Mouse (Mus musculus) spleen, postnatal 10 days (tissue): ENCODE results near the gene Capn13.

Experiments
- DNase-seq, 2 experiments: peaks; one replicate each; pipeline ENCODE4 v3.0.0; 2021 to 2022; ENCODE audit warnings: low spot score in 2 of 2

The Capn13 gene

DNA sequence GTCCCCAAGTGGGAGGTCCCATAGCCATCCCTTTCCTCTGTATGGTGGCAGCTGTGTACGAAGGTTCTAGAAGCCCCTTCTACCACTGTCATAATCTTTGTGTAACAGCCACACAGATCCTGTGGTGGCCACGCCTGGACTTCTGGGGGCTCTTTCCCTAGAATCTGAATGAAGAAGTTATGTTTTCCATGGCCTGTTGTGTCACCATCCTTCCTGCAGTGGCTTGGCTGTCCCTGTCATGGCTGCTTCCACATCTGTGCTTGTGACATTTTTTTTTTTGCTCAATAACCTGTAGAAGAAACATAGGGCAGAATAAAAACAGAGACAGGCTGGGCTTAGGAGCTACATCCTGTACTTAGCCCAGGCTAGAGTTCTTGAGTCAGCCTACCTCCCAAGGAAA is at the start of gene Capn13:
Gene Capn13, minus strand, starts transcription at position 5 of the 400 bp plus-strand sequence.
- DNase-seq: no peak

DNA sequence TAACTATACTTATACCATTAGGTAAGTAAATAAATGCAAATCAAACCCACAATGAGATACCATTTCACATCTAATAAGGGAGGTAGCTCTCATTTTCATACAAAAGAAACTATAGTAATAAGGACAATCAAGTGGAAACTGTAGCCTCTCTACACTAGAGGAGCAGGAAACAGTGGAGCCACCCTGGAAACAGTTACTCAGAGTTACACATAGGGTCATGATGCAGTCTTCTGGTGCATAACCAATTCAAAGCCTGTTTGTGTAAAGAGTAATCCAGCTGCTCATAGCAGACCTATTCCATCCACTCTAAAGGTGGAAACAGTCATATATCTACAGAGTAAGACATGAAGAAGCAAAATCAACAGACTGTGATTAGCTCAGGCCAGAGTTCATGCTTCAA is 48.4 kb upstream of the Capn13 start:
- DNase-seq: no peak

DNA sequence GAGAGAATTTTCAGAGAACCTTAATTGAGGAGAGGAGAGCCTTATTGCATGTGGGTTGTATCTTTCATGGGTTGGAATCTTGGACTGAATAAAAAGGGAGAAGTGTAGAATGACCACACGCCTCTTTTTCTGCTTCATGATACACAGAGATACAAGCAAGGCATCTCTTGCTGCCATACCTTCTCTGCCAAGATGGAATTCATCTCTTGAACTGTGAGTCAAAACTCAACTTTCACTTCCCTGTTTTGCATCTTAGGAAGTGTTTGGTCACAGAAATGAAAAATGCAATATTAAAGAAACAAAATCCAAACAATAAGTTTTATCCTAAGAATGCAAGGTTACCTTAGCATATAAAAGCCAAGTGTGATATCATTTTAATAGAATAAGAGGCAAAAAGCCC is 40.1 kb upstream of the Capn13 start:
- no peak for DNase-seq

DNA sequence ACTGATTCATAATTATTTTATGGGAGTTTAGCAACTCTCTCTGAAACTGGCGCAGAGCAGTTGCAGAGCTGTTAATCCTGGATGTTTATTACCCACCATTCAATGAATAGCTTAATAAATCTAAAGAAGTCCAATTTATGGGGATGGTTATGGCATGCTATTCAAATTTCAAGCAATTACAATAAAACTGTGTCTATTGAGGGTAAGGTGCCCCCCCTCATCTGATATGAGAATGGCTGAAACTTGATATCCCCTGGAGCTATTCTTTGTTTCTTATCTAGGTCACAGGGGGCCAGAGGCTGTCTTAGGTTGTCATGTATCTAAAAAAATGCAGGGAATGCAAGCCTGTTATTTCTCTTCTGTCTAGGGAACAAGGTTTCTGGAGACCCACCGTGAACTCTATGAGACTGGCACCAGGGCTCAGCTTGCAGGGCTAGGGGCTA is 31.9 kb upstream of the Capn13 start:
- no peak for DNase-seq

DNA sequence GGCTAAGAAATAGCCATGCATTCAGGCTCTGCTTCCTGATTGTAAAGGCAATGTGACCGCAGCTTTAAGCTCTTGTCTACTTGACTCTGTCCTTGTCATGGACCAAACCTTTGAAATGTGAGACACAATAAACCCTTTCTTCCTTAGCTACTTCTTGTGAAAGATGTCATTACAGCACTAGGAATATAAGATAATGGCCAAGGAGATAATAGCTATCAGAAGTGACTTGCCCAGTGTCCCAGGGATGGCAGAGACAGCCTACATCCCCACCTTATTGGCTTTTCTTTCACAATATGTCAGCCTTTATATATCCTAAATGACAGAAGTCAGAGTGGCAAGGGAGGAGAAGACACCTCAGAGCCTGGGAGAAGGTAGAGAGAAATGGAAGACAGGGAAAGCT is 31.4 kb upstream of the Capn13 start:
- no peak for DNase-seq

DNA sequence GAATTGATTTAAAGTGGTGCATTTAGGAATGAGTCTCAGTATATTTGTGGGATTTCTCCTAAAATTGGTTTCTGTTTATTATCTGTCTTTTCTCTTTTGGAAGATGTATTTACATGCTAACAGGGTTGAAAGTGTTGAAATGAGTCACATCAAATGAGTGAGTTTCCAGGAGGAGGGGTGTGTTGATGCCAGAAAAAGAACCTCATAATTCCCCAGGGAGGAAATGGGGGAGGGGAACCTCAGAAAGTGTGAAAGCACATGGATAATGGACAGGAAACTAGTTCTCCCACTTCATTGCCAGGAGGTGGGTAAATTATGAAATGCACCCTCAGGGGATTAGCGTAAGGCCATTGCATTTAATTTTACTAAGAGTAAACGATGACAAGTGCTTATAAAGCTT is 16.7 kb upstream of the Capn13 start:
- no peak for DNase-seq

DNA sequence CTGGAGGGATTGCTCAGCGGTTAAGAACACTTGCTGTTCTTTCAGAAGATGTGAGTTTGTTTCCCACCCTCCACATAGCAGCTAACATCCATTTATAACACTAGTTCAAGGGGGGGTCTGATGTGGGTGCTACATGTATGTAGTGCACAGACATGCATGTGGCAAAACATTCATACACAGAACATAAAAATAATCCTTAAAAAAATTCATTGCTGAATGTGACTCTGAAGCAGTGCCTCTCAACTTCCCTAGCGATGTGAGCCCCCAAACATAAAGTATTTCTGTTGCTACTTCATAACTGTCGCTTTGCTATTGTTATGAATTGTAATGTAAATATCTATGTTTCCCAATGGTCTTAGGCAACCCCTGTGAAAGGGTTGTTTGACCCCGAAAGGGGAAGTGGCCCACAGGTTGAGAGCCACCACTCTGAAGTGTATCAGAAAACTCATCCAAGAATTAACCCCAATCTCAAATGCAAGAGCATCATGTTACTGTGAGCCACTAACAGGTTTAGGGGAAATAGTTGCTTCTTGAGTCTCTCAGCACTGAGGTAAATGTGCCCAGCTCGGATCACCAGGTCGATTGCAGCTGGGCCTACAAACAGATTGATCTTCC is 15.6 kb upstream of the Capn13 start:
- no peak for DNase-seq

DNA sequence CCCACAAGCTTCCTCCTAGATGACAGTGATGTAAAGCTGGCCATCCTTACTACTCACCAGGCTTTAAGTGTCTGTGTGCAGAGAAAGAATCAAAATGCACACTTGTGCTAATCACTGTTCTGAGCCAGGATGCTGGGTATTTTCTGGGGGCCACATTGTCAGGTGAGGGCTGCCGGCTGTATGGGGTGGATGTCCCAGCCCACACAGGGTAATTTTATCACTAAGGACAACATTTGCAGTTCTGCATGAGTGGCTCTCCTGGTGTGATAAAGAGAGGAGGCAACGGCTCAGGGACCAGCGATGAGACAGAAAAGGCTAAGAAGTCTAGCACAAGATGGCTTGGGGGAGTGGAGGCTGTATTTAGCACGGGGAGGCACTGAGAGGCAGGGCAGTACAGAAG is 11.2 kb upstream of the Capn13 start:
- DNase-seq: no peak

DNA sequence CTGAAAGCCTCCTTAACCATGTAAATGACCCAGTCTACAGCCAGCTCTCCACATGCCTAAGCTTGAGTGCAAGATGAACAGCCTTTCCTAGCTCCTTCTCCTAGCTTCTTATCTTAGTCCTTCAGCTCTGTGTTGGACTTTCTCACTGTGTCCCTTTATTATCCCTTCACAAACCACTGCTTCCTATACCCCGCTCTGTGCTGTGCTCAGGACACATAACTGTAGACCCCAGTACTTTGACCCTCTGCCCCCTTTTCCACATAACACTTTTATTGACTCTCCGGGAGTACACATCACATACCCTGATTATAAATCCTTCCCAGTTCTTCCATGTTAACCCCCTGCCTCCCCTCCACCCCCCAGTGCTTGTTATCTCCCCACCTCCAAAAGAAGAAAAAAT is 606 bp upstream of the Capn13 start:
- no peak for DNase-seq

DNA sequence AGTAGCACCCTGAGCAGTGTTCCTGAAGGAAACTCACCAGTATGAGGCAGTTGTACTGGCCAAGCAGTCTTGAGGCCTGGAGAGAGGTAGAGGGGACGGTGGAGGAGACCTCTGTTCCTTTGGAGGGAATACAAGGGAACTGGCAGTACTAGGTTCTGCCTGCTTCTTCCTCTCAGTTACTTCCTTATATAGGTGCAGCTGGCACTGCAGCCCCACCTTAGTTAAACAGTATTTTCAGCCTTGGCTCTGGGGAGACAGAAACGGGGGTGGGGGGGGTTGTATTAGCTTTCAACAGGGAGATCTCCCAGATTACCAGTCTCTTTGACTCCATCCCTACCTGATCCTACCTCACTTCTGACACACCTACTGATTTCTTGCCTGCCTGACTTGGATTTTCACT is 1.5 kb downstream of the Capn13 start:
- no peak for DNase-seq

DNA sequence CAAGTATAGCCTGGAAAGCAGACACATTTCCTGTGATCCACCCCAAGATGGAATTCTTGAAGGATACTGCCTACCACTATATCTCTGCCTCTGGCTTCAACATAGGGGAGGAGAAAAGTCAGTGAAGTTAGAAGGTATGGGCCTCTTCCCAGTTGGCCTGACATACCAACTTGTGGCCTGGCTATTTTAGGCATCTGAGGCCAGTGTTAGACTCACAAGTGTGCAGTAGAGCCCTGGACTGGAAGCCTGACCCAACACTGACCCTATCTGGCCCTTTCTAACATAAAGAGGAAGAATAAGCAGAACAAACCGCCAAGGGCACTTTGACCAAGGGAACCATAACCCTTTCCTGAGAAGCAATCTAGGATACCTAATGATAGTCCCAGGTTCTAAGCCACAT is 7.3 kb downstream of the Capn13 start:
- DNase-seq: no peak

DNA sequence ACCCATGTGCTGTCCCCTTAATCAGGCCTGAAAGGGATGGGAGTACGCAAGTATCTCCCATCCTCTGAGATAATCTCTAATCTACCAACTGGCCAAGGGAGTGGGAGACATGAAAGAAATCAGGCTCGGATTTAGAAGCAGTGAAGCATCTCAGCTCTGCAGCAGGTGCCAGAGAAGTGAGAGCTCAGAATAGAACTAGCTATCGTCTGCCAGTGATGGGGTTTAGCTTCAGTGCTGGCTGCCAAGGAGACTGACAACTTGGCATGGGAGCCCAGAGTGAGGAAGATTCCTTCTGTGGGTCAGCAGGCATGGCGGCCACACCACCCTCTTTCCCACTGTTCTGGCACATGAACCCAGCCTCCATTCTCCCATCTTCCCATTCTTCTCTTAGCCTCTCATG is 8.9 kb downstream of the Capn13 start:
- DNase-seq: no peak

DNA sequence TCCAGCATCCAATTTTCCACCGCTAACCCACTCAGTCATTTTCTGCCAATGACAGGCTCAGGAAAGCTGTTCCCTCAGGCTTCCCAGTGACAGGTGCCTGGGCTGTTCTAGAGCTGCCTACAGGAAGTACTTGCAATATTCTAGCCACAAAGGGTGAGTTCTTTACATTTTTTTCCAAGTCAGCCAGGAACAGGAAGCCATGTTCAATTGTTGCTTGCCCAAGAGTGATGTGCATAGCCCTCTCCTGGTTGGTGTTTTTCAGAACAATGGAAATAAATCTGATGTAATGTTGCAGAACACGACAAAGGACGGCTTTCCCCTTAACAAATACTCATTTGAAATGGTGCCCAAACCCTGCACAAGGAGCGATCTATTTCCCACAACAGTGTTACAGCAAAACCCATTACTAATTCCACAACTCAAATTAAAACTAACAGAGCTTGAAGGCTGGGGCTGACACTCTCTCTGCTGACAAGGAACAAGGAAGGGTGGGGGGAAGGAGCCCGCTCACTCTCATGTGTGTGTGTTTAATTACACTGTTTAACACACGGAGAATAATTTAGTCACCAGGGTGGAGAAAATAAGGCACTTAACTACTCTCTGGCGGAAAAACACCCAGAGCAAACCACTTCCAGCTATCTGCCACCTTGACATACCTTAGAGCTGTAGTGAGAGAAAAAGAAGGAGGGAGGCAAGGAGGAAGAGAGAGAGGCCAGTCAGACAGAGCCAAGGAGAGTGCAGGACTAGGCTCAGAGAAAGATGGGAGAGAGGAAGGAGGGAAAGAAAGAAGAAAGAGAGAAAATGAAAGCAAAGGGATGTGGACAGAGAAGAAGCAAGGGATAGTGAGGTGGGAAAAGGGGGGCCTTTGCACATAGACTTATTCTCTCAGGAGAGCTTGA is 10.2 kb downstream of the Capn13 start:
- no peak for DNase-seq

DNA sequence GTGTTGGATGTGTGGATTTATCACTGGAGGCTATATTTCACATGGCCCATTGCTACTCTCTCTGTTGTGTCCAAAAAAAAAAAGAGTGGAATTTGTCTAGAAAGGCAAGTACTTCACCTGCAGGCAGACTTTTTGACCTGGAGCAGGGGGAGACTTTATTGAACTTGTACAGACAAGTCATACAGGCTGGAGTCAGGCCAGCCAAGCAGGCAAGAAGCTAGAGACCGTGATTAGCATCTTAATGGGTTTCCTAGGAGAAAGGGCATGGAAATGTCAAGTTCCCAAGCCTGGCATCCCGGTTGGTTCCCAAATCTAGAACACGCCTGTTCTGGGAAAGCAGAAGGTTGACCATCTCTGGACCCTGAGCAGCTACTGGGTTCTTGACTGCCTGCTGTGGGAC is 11.3 kb downstream of the Capn13 start:
- no peak for DNase-seq

DNA sequence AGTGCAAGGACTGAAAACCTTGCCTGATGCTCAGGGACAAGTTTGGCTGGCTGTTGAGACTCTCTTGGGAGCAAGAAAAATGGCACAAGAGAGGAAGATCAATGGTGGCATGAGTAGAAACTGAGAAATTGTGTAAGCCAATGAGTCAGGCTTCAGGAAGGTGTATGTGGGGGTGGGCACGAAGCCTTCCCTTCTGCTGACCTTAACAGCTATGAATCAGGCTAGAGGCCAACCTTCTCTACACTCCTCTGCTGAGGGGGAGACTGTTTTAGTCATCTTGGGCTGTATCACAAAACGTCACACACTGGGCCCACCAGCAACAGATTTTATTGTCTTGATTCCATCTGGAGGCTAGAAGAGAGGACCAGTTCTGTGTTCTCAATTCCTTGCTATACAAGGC is 14.1 kb downstream of the Capn13 start:
- no peak for DNase-seq

DNA sequence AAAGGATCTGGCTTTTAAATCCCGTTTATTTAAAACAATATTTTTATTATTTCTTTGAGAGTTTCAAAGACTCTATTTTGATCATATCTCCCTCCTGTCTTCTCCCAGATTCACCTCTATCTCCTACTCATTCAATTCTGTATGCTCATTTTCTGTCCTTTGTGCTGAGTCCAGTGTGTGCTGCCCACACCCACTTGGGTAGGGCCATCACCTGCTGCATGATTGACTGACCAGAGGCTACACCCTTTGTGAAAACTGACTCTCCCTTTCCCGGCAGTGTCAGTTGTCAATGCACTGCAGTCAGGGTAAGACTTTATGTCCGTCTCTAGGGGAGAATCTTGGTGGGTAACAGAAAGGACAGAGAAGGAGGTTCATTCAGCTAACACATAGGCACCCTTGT is 14.7 kb downstream of the Capn13 start:
- no peak for DNase-seq

DNA sequence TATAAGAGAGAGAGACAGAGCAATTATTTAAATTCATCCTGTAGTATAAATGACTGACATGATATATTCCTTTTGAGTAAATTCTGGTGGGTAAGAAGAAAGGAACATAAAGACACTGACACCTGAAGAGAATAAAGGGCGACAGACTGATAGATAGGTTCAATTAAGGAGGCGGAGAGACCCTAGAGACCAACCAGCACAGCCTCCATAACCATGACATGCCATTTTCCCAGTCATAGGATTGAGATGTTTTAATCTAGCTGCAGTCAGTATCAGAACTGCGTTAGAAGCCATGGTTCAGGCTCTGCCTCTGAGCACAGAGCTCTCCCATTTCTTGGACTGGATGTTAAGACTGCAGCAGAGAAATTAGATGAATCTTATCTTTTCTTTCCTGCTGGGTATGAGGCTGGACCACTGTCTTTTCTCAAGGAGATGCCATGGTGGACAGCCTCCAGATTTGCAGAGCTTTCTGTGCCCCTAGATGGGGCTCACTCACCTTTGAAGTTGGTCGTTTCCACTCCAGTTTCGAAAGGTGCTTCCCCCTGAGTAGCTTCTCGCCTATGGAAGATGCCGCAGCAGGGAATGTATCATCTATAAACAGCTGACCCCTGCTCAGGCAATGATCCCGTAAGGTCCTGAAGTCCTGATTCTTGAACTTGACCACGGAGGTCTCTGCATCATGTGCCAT is 18.2 kb downstream of the Capn13 start:
- no peak for DNase-seq

DNA sequence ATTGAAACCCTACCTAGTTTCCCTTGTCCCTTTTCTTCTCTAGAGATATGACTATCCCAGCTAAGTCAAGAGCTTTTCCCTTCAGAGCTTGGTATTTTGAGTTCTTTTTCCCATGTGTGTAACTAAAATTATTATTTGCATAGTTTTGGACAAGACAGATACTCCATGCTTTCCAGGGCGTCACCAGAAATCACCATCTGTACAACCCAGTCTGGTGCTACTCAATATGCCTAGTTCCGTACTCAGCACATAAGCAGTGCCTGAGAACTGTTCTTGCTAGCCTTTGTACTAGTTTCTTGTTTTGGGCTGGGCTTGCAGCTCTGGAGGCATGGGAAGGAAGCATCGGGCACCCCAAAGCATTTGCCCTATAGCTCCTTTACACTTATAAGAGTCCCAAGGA is 19.0 kb downstream of the Capn13 start:
- DNase-seq: no peak

DNA sequence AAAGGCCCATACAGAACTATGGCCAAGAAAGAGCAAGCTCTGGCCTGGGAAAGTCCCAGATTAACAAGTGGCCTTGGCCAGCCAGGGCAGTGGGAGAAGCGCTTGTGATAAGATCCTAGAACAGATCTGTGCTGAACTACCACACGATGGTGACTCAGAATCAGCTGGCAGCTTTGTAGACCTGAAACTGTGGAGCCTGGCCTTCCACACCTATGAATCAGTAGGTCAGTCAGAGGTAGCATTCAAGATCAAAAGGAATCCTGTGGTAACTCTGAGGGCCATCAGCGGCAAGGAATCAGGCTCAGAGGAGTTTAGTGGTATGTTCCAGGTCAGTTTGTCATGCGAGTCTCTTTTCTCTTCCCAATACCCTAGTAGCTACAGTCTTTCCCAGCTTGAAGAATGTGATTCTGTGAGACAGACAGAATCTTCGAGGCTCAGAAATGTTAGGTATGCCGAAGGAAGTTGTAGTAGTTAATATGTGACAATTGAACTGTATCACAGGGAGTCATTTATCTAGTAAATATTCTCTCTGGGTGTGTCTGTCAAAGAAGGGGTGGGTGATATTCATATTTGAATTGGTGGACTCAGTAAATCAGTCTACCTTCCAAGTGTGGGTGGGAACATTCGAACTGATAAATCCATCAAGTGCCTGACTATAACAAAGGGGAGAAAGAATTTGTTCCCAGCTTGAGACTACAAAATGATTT is 22.7 kb downstream of the Capn13 start:
- no peak for DNase-seq

DNA sequence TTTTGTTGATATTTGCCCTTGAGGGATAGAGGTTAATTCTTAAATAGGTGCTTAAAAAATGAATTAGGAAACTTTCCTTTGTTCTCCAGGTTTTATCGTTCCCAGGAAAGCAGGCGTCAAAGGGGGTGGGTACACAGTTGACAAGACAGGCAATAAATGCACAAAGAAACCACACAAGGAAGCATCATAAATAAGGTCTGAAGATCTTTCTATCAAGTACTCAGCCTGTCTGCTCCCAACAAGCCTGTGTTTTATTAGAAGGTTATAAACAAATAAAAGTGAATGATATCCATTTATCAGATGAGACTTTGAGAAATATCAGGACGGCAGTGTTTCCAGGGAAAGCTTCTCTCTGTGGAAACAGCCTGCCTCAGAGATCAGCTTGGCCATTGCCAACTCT is 33.3 kb downstream of the Capn13 start:
- no peak for DNase-seq

DNA sequence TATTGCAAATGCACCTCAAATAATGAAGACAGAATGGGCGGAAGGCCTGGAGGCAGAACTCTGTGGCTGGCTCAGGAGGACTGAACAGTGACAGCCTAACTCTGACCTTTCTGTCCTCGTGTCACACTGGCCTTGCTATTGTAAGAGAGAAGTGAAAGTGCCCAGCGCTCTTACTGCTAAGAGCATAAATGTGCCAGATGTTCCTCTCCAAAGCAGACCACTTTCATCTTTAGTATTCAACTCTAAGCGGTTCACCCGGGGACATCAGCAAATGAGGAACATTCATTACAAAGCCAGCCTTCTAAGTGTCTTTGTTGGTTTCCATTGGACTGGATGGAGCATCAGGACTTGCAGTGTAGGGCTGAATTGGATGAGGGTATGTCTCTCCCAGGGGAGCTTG is 39.6 kb downstream of the Capn13 start:
- no peak for DNase-seq
